Mouse (Mus musculus) stomach, embryonic 14.5 days (tissue): ENCODE measurements around the gene Ceacam16. TPM values are rescaled to one million over a fixed set of nuclear protein-coding genes. Genes with fewer than 3 reads are reported as not detected.

Experiments used
- polyA plus RNA-seq: library from polyadenylated mRNA; unstranded; fragments of >200 nt; fragmentation: Nextera tagmentation; extraction: Ambion mirVana; gene quantifications from 2 replicates; pipeline ENCODE4 v1.2.1, GENCODE M21; 2014

The Ceacam16 gene
- polyA plus RNA-seq, 1 experiment from 2014 or later, result not detected

Other genes starting within 250 kb of the Ceacam16 start
- 8.3 and 10.4 TPM in 2 replicates for gene Relb, start 231.9 kb downstream of the Ceacam16 start, polyA plus RNA-seq
- 77.9 and 86.2 TPM in 2 replicates for gene Clptm1, start 196.3 kb downstream of the Ceacam16 start, polyA plus RNA-seq
- 1.5 and 1.9 TPM in 2 replicates for gene Apoc2, start 183.4 kb downstream of the Ceacam16 start, polyA plus RNA-seq
- not detected in 2 replicates for gene Gm44805, start 179.9 kb downstream of the Ceacam16 start, polyA plus RNA-seq
- gene Apoc4, start 179.8 kb downstream of the Ceacam16 start, polyA plus RNA-seq, result 0.39 TPM in 1 of 2 replicates, not detected in the other
- 10.9 and 12.6 TPM in 2 replicates for gene Apoc1, start 168.6 kb downstream of the Ceacam16 start, polyA plus RNA-seq
- 291 and 299 TPM in 2 replicates for gene Apoe, start 162.1 kb downstream of the Ceacam16 start, polyA plus RNA-seq
- 91.2 and 108 TPM in 2 replicates for gene Tomm40, start 145.9 kb downstream of the Ceacam16 start, polyA plus RNA-seq
- 106 and 113 TPM in 2 replicates for gene Nectin2, start 110.8 kb downstream of the Ceacam16 start, polyA plus RNA-seq
- 156 and 164 TPM in 2 replicates for gene Bcam, start 90.3 kb downstream of the Ceacam16 start, polyA plus RNA-seq
- gene Cblc, start 64.5 kb downstream of the Ceacam16 start, polyA plus RNA-seq, result 15.1 and 17.7 TPM in 2 replicates
- 10.7 and 11.5 TPM in 2 replicates for gene Bcl3, start 38.5 kb downstream of the Ceacam16 start, polyA plus RNA-seq
- gene Gm19345, start 9.3 kb downstream of the Ceacam16 start, polyA plus RNA-seq, result not detected in 2 replicates
- gene Ceacam19, start 26.7 kb upstream of the Ceacam16 start, polyA plus RNA-seq, result 0.14 and 0.41 TPM in 2 replicates
- 10.4 and 11.7 TPM in 2 replicates for gene Pvr, start 59.9 kb upstream of the Ceacam16 start, polyA plus RNA-seq
- gene Igsf23, start 89.5 kb upstream of the Ceacam16 start, polyA plus RNA-seq, result 0.18 and 0.71 TPM in 2 replicates
- gene Ceacam20, start 104.1 kb upstream of the Ceacam16 start, polyA plus RNA-seq, result not detected in 2 replicates
- gene Nlrp9b, start 130.2 kb upstream of the Ceacam16 start, polyA plus RNA-seq, result not detected in 2 replicates
- gene Vmn1r91, start 238.4 kb upstream of the Ceacam16 start, polyA plus RNA-seq, result not detected in 2 replicates